Mouse (Mus musculus): Measurements from ENCODE around the gene 1700001C02Rik.

1700001C02Rik gene

GRCm38 (mm10) chr5:30465861-30466260 is at the start of gene 1700001C02Rik:
Gene 1700001C02Rik (plus strand): TSS chr5:30466047.
- DNase-seq (ENCODE audit: low spot score in 2 of 2): no peak

GRCm38 (mm10) chr5:30416665-30417064 is 49.2 kb upstream of the 1700001C02Rik start:
- no peak for DNase-seq (ENCODE audit: low spot score in 2 of 2)

GRCm38 (mm10) chr5:30423121-30423520 is 42.7 kb upstream of the 1700001C02Rik start:
- DNase-seq (ENCODE audit: low spot score in 2 of 2): no peak

- DNase-seq (ENCODE audit: low spot score in 2 of 2): peak in 1 of 2 experiments; percentile 16
Observed at GRCm38 (mm10) chr5:30423572-30424244, 42.1 kb upstream of the 1700001C02Rik start.

GRCm38 (mm10) chr5:30427406-30427805 is 38.4 kb upstream of the 1700001C02Rik start:
- no peak for DNase-seq (ENCODE audit: low spot score in 2 of 2)

GRCm38 (mm10) chr5:30438931-30439330 is 26.9 kb upstream of the 1700001C02Rik start:
- no peak for DNase-seq (ENCODE audit: low spot score in 2 of 2)

GRCm38 (mm10) chr5:30440308-30440906 is 25.4 kb upstream of the 1700001C02Rik start:
- DNase-seq (ENCODE audit: low spot score in 2 of 2): no peak

- DNase-seq (ENCODE audit: low spot score in 2 of 2): no peak
Observed at GRCm38 (mm10) chr5:30442196-30442595, 23.7 kb upstream of the 1700001C02Rik start.

GRCm38 (mm10) chr5:30444327-30444895 is 21.4 kb upstream of the 1700001C02Rik start:
- DNase-seq (ENCODE audit: low spot score in 2 of 2): no peak

- no peak for DNase-seq (ENCODE audit: low spot score in 2 of 2)
Observed at GRCm38 (mm10) chr5:30456056-30456455, 9.8 kb upstream of the 1700001C02Rik start.

GRCm38 (mm10) chr5:30460155-30460554 is 5.7 kb upstream of the 1700001C02Rik start:
- DNase-seq (ENCODE audit: low spot score in 2 of 2): no peak

- no peak for DNase-seq (ENCODE audit: low spot score in 2 of 2)
Observed at GRCm38 (mm10) chr5:30461821-30462220, 4.0 kb upstream of the 1700001C02Rik start, which contains the start of gene Otof. Gene Otof (minus strand): TSS chr5:30461932.

GRCm38 (mm10) chr5:30466315-30466714 is 468 bp downstream of the 1700001C02Rik start:
- DNase-seq (ENCODE audit: low spot score in 2 of 2): no peak

GRCm38 (mm10) chr5:30470454-30470853 is 4.6 kb downstream of the 1700001C02Rik start:
- DNase-seq (ENCODE audit: low spot score in 2 of 2): no peak

- DNase-seq (ENCODE audit: low spot score in 2 of 2): no peak
Observed at GRCm38 (mm10) chr5:30472148-30472547, 6.3 kb downstream of the 1700001C02Rik start.

- DNase-seq (ENCODE audit: low spot score in 2 of 2): peak in 1 of 2 experiments; percentile 5
Observed at GRCm38 (mm10) chr5:30476534-30476933, 10.7 kb downstream of the 1700001C02Rik start.

- peak; percentile 36 to 40 for DNase-seq (ENCODE audit: low spot score in 2 of 2)
Observed at GRCm38 (mm10) chr5:30482319-30482718, 16.5 kb downstream of the 1700001C02Rik start.

GRCm38 (mm10) chr5:30483533-30483932 is 17.7 kb downstream of the 1700001C02Rik start:
- DNase-seq (ENCODE audit: low spot score in 2 of 2): no peak

- no peak for DNase-seq (ENCODE audit: low spot score in 2 of 2)
Observed at GRCm38 (mm10) chr5:30484591-30484990, 18.7 kb downstream of the 1700001C02Rik start.

GRCm38 (mm10) chr5:30485136-30485535 is 19.3 kb downstream of the 1700001C02Rik start:
- no peak for DNase-seq (ENCODE audit: low spot score in 2 of 2)

- DNase-seq (ENCODE audit: low spot score in 2 of 2): no peak
Observed at GRCm38 (mm10) chr5:30490215-30490614, 24.4 kb downstream of the 1700001C02Rik start.

- DNase-seq (ENCODE audit: low spot score in 2 of 2): no peak
Observed at GRCm38 (mm10) chr5:30490845-30491244, 25.0 kb downstream of the 1700001C02Rik start.

- DNase-seq (ENCODE audit: low spot score in 2 of 2): no peak
Observed at GRCm38 (mm10) chr5:30493723-30494122, 27.9 kb downstream of the 1700001C02Rik start.
